Mouse (Mus musculus) heart, postnatal 10 days (tissue): Measurements from ENCODE around the gene Phc3. TPM values are rescaled to one million over a fixed set of nuclear protein-coding genes. Genes with fewer than 3 reads are reported as not detected.

Source experiments
- DNase-seq, 2 experiments: peaks; one replicate each; pipeline ENCODE4 v3.0.0; 2021
- intact Hi-C: fragments of 180-260 bp; cut with DNase I; formaldehyde crosslinking; loops from one replicate; pipeline ENCODE4 v1.15.1; 2025
- total RNA-seq, 2 experiments: library from RNA; stranded (reverse); gene quantifications; 2 replicates each; pipeline ENCODE4 v1.2.3; 2021

The Phc3 gene
- total RNA-seq: 10 to 100 TPM; 18.3 to 18.7 TPM

DNA sequence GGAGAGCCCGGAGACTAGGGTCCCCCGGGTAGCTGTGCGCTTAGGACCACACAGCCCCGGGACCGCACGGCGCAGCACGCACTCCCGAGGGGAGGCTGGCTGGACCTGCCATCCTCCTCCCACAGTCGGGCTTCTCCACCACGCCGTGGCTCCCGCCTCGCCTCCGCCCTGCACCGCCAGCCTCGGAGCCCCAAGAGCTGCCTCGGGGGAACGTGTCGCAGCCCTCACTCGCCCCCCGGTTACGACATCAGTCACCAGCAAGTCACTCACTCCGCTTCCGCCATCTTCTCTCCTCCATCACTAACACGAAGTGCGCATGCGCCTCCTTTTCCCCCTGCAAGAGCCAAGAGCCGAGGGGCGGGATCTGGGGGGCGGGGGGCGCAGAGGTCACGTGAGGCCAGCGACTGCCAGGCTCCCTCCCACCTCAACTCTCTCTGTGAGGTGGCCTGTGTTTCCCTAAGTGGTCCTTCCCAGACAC lies at the start of gene Phc3:
Gene Phc3, minus strand, starts transcription at position 312 of the 478 bp plus-strand sequence.
- DNase-seq: peak; percentile 93 to 95
- intact Hi-C loops: loop anchor here (5.0 kb wide), 1 partner anchor 172 kb away; no protein-coding TSS in a partner anchor

GRCm38 (mm10) chr3:31017652-31018051 lies 48.4 kb upstream of the Phc3 start:
- intact Hi-C loops: no loop called here
- no peak for DNase-seq

- peak in 1 of 2 experiments; percentile 10 for DNase-seq
Observed at GRCm38 (mm10) chr3:31016594-31017196, 47.5 kb upstream of the Phc3 start.

GRCm38 (mm10) chr3:31015682-31016443 lies 46.6 kb upstream of the Phc3 start:
- DNase-seq: no peak
- intact Hi-C loops: no loop called here

More at GRCm38 (mm10) chr3:31016594-31017196, 47.5 kb upstream of the Phc3 start:
- intact Hi-C loops: no loop called here

- intact Hi-C loops: no loop called here
- no peak for DNase-seq
Observed at GRCm38 (mm10) chr3:31014374-31014773, 45.2 kb upstream of the Phc3 start.

DNA sequence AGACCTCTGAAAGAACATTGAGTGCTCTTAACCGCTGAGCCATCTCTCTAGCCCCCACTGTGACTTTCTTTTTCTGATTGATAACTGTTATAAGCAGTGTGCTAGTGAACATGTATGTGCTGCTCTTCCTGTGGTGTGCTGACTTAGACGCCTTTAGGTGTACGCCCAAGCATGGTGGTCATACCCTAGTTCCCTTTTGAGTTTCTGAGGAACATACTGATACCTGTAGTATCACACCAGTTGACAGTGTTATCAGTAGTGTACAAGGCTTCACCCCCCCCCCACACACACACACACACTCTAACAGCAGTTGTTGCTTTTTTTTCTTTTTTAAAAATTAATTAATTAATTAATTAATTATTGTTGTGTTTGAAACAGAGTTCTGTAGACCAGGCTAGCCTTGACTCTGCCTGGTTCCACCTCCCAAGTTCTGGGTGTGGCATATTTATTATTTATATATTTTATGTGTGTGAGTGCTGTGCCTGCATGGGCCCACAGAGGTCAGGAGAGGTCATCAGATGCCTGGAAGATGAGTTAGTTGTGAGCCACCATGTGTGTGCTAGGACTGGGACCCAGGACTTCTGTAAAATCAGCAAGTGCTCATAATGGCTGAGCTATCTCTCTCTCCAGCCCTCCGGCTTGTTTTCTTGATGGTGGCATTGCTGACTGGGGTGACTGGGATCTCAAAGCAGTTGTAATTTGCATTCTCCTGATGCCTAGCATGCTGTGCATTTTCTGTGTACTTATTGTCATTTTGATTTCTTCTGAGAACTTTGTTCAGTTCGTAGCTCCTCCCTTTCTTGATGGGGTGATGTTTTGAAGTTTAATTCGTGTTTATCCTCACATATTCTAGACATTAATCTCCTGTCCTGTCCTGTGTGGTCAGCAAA lies 35.4 kb upstream of the Phc3 start:
- DNase-seq: no peak
- intact Hi-C loops: no loop called here

DNA sequence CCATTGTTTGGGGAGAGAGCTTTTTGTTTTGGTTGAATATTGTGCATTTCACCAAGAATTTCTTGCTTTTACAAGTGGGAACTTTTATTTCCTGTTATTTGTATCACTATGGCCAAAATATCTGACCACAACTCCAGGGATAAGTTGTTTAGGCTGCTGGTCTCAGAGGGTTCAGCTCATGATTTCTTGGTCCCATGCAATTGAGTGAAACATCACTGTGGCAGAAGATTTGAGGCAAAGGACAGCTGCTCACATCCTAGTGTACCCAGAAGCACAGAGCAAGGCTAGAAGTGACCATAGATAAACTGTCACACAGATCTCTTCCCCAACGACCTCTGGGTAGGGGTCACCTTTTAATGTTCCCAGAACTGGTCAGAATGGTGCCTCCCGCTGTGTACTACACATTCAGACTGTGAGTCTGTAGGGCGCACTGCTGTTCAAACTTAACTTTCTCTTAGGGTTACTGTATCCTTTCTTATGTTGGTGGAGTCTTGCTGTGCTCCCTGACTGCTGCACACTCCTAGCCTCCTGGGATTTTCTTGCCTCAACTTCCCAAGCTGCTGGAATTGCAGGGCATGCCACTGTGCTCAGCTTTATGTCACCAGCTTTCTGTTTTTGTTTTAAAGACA lies 31.9 kb upstream of the Phc3 start:
- DNase-seq: no peak

DNA sequence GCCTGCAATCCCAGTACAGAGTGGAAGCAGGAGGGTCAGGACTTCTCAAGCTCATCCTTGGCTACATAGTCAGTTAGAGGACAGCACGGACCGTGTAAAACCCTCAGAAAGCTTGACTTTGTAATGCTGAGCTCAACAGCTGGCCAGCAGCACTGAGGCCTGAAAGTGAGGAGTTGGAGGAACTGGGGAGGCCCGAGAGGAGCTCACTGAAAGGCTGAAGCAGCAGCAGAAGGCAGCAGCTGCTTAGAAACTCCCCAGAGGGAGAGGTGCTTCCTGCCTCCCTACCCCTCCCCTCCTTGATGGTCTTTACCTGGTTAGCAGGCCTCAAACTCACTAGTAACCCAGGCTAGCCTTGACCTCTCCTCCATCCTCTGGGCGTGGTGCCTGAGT lies 30.8 kb upstream of the Phc3 start:
- intact Hi-C loops: no loop called here
- DNase-seq: peak; percentile 60 to 62

More for the DNA sequence above, 31.9 kb upstream of the Phc3 start:
- intact Hi-C loops: no loop called here

- intact Hi-C loops: loop anchor here (5.0 kb wide), 2 partner anchors 113 to 397 kb away; partner anchors contain the start of gene Mynn
- peak in 1 of 2 experiments; percentile 20 for DNase-seq
Observed at GRCm38 (mm10) chr3:30999401-31000017, 30.3 kb upstream of the Phc3 start.

GRCm38 (mm10) chr3:30996688-30997014 lies 27.4 kb upstream of the Phc3 start:
- intact Hi-C loops: loop anchor here (2.0 to 5.0 kb wide), 3 partner anchors 60 to 394 kb away; partner anchors contain the start of gene Mynn
- no peak for DNase-seq

DNA sequence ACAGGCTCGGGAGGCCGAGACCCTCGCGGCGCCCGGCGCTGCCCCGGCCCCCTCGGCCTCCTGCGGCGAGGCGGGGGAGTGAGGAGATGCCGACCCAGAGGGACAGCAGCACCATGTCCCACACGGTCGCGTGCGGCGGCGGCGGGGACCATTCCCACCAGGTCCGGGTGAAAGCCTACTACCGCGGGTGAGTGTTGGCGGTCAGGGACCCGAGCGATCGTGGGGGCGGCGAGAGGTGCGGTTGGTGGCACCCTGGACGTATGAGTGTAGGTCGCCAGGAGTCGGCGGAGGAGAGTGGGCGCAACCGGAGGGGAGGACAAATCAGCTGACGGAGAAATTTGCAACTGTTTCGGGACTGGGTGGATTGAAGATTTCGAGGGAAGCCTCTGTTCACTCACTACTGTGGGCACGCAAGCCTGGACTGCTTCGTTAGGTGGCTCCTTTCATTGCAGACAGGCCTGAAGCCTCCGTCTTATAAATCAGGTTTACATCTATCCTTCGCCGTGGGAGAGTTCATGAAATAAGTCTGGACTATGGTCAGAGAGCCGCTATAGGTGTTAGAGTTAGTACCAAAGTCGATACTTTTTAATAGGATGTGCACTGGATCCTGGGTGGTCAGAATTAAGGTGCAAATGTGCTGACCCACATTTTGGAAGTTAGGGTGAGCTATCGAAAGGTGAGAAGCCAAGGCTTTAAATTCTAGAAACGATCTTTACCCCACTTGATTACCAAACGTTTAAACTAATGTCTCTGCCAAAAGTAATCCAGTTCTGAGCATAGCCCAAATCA lies 26.9 kb upstream of the Phc3 start:
- intact Hi-C loops: loop anchor here (2.0 to 5.0 kb wide), 3 partner anchors 61 to 394 kb away; partner anchors contain the start of gene Mynn
- DNase-seq: no peak

DNA sequence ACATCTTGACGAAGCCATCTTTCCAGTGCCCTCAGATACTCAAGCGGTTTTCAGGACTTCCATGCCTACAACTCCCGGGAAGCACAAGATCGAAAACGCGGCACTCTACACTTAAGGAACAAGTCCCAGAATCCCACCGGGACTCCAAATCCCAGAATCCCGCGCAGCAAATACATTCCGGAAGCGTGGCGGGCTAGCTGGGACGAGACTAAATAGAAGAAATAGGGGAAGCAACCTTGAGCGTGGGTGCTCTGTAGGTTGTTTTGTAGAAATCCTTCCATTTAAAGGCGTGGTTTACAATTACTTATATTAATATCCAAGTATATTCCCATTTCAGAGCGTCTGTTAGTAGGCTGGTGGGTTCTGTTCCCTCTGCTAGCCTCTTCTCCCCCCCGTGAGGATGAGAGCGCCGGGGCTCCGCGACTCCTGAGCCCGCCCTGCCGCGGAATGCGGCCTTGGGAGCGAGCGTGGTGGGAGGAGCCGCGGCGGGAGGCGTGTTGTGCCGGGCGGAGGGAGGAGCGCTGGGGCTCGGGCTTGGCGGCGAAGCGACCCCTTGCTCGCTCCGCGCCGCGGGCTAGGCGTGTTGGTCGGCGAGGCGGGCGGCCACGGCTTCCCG lies 26.2 kb upstream of the Phc3 start, which contains the start of gene Prkci:
Gene Prkci, plus strand, starts transcription at position 465 of the 616 bp plus-strand sequence.
- peak; percentile 96 for DNase-seq
- intact Hi-C loops: loop anchor here (5.0 kb wide), 2 partner anchors 117 to 393 kb away; partner anchors contain the start of gene Mynn

- DNase-seq: no peak
- intact Hi-C loops: loop anchor here (5.0 kb wide), 2 partner anchors 117 to 393 kb away; partner anchors contain the start of gene Mynn
Observed at GRCm38 (mm10) chr3:30994859-30995258, 25.6 kb upstream of the Phc3 start.

DNA sequence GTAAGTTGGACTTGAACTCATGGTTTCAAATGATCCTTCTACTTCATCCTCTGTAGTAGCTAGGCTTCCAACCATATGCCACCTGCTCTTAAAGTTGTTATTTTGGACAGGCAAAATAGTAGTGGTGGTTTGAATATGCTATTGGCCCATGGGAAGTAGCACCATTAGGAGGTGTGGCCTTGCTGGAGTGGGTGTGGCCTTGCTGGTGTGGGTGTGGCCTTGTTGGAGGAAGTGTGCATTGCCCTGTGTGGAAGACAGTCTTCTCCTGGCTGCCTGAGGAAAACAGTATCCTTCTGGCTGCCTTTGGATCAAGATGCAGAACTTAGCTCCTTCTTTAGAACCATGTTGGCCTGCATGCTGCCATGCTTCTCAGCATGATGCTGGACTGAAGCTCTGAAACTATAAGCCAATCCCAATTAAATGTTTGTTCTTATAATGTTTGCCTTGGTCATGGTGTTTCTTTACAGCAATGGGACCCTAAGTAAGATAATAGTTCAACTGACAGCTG lies 23.9 kb upstream of the Phc3 start:
- DNase-seq: no peak
- intact Hi-C loops: no loop called here

DNA sequence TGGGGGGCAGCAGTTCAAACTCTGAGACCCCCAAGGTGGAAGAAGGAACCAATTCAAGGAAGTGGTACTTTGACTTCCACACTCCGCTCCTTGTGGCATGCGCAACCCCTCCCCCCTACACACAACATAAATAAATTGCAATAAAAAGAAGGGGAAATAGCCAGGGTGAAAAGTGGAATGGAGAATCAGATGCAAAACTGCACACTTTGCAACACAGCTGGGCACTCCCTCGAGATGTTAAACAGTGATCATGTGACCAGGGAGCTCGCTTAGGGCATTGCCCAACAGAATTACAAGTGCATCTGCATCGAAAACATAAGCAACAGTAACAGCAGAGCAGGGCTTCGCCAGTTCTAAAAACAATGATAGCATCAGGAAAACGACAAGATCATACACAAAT lies 22.9 kb upstream of the Phc3 start:
- intact Hi-C loops: no loop called here
- no peak for DNase-seq

DNA sequence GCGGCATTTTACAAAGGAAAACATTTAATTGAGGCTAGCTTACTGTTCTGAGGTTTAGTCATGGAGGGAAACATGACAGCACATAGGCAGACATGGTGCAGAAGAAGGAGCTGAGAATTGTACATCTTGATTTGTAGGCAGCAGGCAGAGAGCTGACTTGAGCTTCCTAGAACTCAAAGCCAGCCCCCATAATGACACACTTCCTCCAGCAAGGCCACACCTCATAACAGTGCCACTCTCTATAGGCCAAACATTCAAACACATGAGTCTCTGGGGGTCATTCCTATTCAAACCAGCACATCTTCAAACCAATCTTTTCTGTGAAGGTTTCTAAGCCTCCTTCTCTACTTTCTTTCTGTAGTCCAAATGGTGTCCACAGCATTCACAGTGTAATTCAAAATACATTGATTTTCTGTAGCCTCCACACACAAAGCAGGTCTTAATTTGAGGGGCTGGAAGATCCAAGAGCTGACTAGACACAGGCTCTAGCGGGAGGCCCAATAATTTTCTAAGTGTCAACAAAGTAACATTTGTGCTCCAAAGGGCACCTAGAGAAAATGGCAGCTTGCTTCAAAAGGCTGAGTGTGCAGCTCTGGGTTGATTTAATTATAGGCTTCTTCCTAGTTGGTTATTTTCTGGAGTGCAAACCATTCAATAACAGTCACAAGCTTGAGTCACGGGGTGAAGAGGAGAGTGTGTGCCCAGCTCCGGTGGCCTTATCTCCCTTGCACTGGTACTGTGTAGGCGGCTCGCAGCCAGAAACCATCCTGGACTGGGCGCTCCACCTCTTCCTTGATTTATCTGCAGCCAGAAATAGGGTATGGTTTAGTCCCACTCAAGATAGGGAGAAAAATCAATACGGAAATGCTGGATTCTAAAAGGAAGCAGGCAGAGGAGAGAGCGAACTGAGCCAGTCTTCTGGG lies 18.4 kb upstream of the Phc3 start:
- peak; percentile 56 to 58 for DNase-seq
- intact Hi-C loops: no loop called here

DNA sequence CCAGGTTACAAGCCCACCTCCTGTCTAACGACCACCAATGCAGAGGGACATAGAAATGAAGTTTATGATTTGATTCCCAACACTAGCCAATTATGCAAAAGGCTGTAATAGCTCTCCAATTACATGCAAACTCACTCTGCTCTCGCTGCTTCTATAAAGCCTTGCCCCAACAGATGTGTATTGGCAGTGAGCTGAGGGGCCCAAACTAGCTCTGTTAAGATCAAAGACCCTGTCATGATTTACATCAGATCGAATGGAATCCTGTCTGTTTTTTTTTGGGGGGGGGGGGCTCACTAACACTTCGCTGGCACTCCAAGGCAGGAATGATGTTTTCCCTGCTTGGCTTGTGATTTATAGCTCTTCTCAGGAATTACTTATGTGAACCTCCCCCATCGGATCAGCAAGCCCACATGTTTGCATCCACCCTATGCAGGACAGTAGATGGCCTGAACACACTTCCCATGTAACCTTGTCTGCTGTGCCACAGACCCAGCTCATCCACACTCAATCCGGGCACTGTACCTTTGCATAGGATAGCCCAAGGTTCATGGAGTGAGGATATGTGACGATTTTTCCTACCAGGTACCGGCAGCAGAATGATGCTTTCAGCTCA lies 13.8 kb upstream of the Phc3 start:
- intact Hi-C loops: no loop called here
- DNase-seq: no peak
